8 mouse cellular contexts compared by ENCODE assay signal in the genomic region with DNA sequence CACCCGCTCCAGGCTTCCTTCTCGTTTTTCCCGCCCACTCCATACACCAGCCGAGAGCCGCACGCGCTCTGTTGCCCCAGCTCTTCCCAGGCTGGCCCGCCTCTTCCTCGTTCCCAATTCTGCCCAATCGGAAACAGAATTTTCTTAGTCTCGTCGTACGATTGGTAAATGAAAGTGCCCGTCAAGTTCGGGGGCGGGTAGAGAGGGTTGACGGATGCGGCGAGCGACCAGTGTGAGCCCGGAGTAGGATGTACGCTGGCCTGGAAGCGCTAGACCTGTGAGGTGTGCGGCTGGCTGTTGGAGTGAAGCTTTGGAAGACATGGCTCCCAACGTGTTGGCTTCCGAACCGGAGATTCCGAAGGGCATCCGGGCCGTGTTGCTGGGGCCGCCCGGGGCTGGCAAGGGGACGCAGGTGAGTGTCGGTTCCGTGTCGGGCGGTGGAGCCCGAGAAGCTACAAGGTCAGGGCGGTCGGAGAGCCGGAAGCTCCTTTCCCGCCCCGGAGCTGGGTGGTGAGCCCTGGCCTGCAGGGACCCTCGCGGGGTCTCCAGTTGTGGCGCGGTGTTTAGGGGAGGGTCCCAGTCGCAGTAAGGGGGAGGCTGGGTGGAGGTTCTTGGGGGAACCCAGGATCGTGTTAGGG. TPM values are rescaled to one million over a fixed set of nuclear protein-coding genes. Genes with fewer than 3 reads are reported as not detected.
A peak's percentile ranks its signal among the peaks of the same experiment; 100 is the strongest.
DNase-seq lines count a peak whose midpoint lies in the region; ATAC-seq lines count a peak whose summit lies in the region.

No protein-coding gene starts in this region.

- DNase-seq in adipocyte (ENCODE audit: low spot score), result peak; percentile 98
- peak; percentile 98 for DNase-seq in embryo, embryonic 10 days (ENCODE audit: low spot score)
- peak; percentile 88 for DNase-seq in gastrocnemius, postnatal 10 days
- DNase-seq in induced T-regulatory cell, adult 2 months (ENCODE audit: low read depth), result peak; percentile 100
- DNase-seq in left cerebral cortex, adult 9 months (ENCODE audit: low spot score in 2 of 2), result peak; percentile 87 to 98
- DNase-seq in right cerebral cortex, postnatal 14 days, result peak; percentile 92
- DNase-seq in urinary bladder, postnatal 36 days (ENCODE audit: low spot score in 2 of 2), result peak; percentile 95 to 96

- peak; percentile 89 for ATAC-seq in megakaryocyte progenitor cell, adult 5-6 weeks (replicated peaks; ENCODE audit: poor library complexity)

RNA-seq across cellular contexts. Expression of a gene that starts 1.4 kb away (rescaled TPM):
- total RNA-seq in gastrocnemius, postnatal 10 days (2021), result 10 to 100 TPM; 47.7 to 55.3 TPM
- 97.7 and 107 TPM in 2 replicates for total RNA-seq in megakaryocyte progenitor cell, adult 5-6 weeks (2015)
- total RNA-seq in megakaryocyte progenitor cell, adult 5-6 weeks (2017), result 165 and 176 TPM in 2 replicates

RNA-seq across cellular contexts. Expression of a gene that starts 30.9 kb away (rescaled TPM):
- 1 to 10 TPM; 3.2 to 3.9 TPM for total RNA-seq in gastrocnemius, postnatal 10 days (2021)
- total RNA-seq in megakaryocyte progenitor cell, adult 5-6 weeks (2015), result 0.91 and 1.7 TPM in 2 replicates
- total RNA-seq in megakaryocyte progenitor cell, adult 5-6 weeks (2017), result 2.1 and 2.2 TPM in 2 replicates

Comparison
In these comparisons a context has a peak if more than half of its experiments do, and no peak if none do; other contexts are left out.
1. Peak in every context shown above with its lines: DNase-seq and ATAC-seq.